Mouse (Mus musculus) erythroid progenitor cell, adult 5-6 weeks (primary cell): ENCODE data around the gene Ogfod1. TPM values are rescaled to one million over a fixed set of nuclear protein-coding genes. Genes with fewer than 3 reads are reported as not detected.
A peak's percentile ranks its signal among the peaks of the same experiment; 100 is the strongest.

Experiments used
- ATAC-seq: replicated peaks from 2 replicates; pipeline ENCODE4 v1.8.0; 2016; ENCODE audit warnings: moderate number of reproducible peaks, mild to moderate bottlenecking, moderate TSS enrichment, inconsistent platforms; ENCODE audit not compliant: poor library complexity, low FRiP score, severe bottlenecking
- total RNA-seq, 2 experiments: library from RNA; stranded (forward) in 1 of 2; stranded (reverse) in 1 of 2; fragments of 150-400 nt in 1 of 2; fragments of 186-747, 209-891 nt in 1 of 2; gene quantifications; 2 replicates each; pipeline versions ENCODE4 v1.2.3 to v1.2.4; 2015 to 2017; ENCODE audit warnings: low replicate concordance in 2 of 2

Ogfod1 gene
- total RNA-seq (2015; ENCODE audit: low replicate concordance) (10.1 and 19.3 TPM in 2 replicates), total RNA-seq (2017; ENCODE audit: low replicate concordance) (2.4 and 5.0 TPM in 2 replicates)

- ATAC-seq: peak; percentile 95
Observed at GRCm38 (mm10) chr8:94036944-94037524, at the start of gene Ogfod1, which contains the start of gene Nudt21. Gene Ogfod1, plus strand, starts transcription at chr8:94037198. Gene Nudt21, minus strand, starts transcription at chr8:94037031.

GRCm38 (mm10) chr8:93989739-93990138 is 47.3 kb upstream of the Ogfod1 start:
- ATAC-seq: no peak

- ATAC-seq: no peak
Observed at GRCm38 (mm10) chr8:93998961-93999360, 38.0 kb upstream of the Ogfod1 start.

GRCm38 (mm10) chr8:94004139-94004538 is 32.9 kb upstream of the Ogfod1 start:
- ATAC-seq: no peak

GRCm38 (mm10) chr8:94009243-94009845 is 27.7 kb upstream of the Ogfod1 start:
- ATAC-seq: no peak

GRCm38 (mm10) chr8:94010101-94010705 is 26.8 kb upstream of the Ogfod1 start:
- no peak for ATAC-seq

GRCm38 (mm10) chr8:94011076-94012012 is 25.7 kb upstream of the Ogfod1 start:
- peak; percentile 62 for ATAC-seq

- peak; percentile 86 for ATAC-seq
Observed at GRCm38 (mm10) chr8:94012013-94012951, 24.7 kb upstream of the Ogfod1 start, which contains the start of gene Amfr. Gene Amfr, minus strand, starts transcription at chr8:94012842.

- no peak for ATAC-seq
Observed at GRCm38 (mm10) chr8:94013026-94013612, 23.9 kb upstream of the Ogfod1 start.

GRCm38 (mm10) chr8:94023916-94024315 is 13.1 kb upstream of the Ogfod1 start:
- ATAC-seq: no peak

GRCm38 (mm10) chr8:94029701-94030100 is 7.3 kb upstream of the Ogfod1 start:
- no peak for ATAC-seq

GRCm38 (mm10) chr8:94033601-94034000 is 3.4 kb upstream of the Ogfod1 start:
- no peak for ATAC-seq

GRCm38 (mm10) chr8:94035200-94035599 is 1.8 kb upstream of the Ogfod1 start:
- ATAC-seq: no peak

GRCm38 (mm10) chr8:94036541-94036940 is 457 bp upstream of the Ogfod1 start:
- ATAC-seq: peak; percentile 67

- no peak for ATAC-seq
Observed at GRCm38 (mm10) chr8:94037806-94038205, 808 bp downstream of the Ogfod1 start.

- ATAC-seq: no peak
Observed at GRCm38 (mm10) chr8:94047845-94048244, 10.8 kb downstream of the Ogfod1 start.

GRCm38 (mm10) chr8:94052696-94053095 is 15.7 kb downstream of the Ogfod1 start:
- no peak for ATAC-seq

- ATAC-seq: peak; percentile 83
Observed at GRCm38 (mm10) chr8:94057157-94057854, 20.3 kb downstream of the Ogfod1 start.
